Mouse (Mus musculus) megakaryocyte, embryonic 14.5 days (primary cell): ENCODE data around the gene Hddc3.

Experiments used
- FLI1 ChIP-seq: IDR thresholded peaks from 2 replicates; pipeline ENCODE4 v1.6.1; 2012; ENCODE audit warnings: low read length, inconsistent platforms, mixed read lengths
- GATA1 ChIP-seq: IDR thresholded peaks from 3 replicates; pipeline ENCODE4 v1.6.1; 2012; ENCODE audit warnings: mixed read lengths, low read length, inconsistent platforms, borderline replicate concordance

DNA sequence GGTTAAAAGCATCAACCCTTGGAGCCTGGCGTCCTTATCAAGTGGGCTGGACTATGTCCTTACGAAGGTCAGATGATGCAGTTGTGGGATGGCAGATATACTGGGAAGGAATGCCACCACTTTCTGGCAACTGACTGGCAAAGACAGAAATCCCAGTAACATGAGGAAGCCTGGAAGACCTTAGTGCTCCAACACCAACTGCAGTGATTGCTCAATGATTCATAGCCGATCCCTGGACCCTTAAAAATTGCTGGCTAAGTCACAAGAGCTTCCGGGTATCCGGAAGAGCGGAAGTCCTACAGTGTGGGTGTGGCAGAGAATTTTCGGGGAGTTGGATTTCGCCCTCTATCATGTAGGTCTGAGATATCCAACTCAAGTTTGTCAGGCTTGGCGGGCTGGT is 3.3 kb downstream of the Hddc3 start:
- TF ChIP-seq GATA1: no peak
- TF ChIP-seq FLI1: no peak
